In genomic region chr17:45747858-45748785, GRCm38 (mm10) we compare ENCODE assay signal across 8 mouse cellular contexts. TPM values are rescaled to one million over a fixed set of nuclear protein-coding genes. Genes with fewer than 3 reads are reported as not detected.
A peak's percentile ranks its signal among the peaks of the same experiment; 100 is the strongest.
DNase-seq lines count a peak whose midpoint lies in the region; ATAC-seq and TF ChIP-seq lines count a peak whose summit lies in the region.

No protein-coding gene starts in this region.

- no peak overlapping the region for H3K9ac ChIP-seq in forebrain, embryonic 14.5 days (ENCODE audit: low read length)

- 0 out of 2 replicates have a peak, but pooled peaks have one; percentile 34 for ATAC-seq in forebrain, embryonic 14.5 days
- ATAC-seq in megakaryocyte progenitor cell, adult 5-6 weeks (replicated peaks; ENCODE audit: poor library complexity): no peak; the same call in 1 of the 2 replicates

- no peaks in the 10 kb centered on the region for H3K9me3 ChIP-seq in forebrain, embryonic 14.5 days (replicated peaks; ENCODE audit: control insufficient read depth, low read length)

- no peak overlapping the region for H3K4me2 ChIP-seq in forebrain, embryonic 14.5 days (ENCODE audit: low read length)

- WGBS in spleen, adult 2 months: 86% methylated on average over 16 of the region's 16 CpGs
- WGBS in forebrain, embryonic 14.5 days: 63% methylated on average over 16 of the region's 16 CpGs

- H3K36me3 ChIP-seq in spleen, adult 2 months (ENCODE audit: control insufficient read depth, insufficient read depth, low read length): no peaks in the 10 kb centered on the region
- no peaks in the 10 kb centered on the region for H3K36me3 ChIP-seq in forebrain, embryonic 14.5 days (ENCODE audit: control insufficient read depth, insufficient read depth, low read length)

- intact Hi-C loops in heart, postnatal 36 days (cut with DNase I): loop anchor here (2.0 to 5.0 kb wide), 2 partner anchors 67 to 99 kb away; no protein-coding TSS in a partner anchor

- no peak overlapping the region for H3K27ac ChIP-seq in spleen, adult 2 months (ENCODE audit: insufficient read depth, low read length)
- no peak overlapping the region for H3K27ac ChIP-seq in bone marrow macrophage, adult 2 months (ENCODE audit: insufficient read depth, low read depth, low read length)
- H3K27ac ChIP-seq in forebrain, embryonic 14.5 days (ENCODE audit: low read depth, low read length): no peak overlapping the region

- no peaks in the 10 kb centered on the region for H3K27me3 ChIP-seq in spleen, adult 2 months (ENCODE audit: control insufficient read depth, insufficient read depth, low read length)
- H3K27me3 ChIP-seq in forebrain, embryonic 14.5 days (replicated peaks; ENCODE audit: control insufficient read depth, insufficient read depth, low read length): no peaks in the 10 kb centered on the region

- TF ChIP-seq POLR2A in spleen, adult 2 months (IDR thresholded peaks at IDR 0.05; ENCODE audit: low read depth, low read length): no peak
- TF ChIP-seq POLR2A in bone marrow macrophage, adult 2 months (IDR thresholded peaks at IDR 0.05; ENCODE audit: borderline replicate concordance, low read depth, low read length): no peak

- TF ChIP-seq CTCF in spleen, adult 2 months (IDR thresholded peaks at IDR 0.05; ENCODE audit: extremely low read depth, insufficient read depth, insufficient read length, insufficient replicate concordance): peak; percentile 15; the same call in 1 of the 2 replicates
- TF ChIP-seq CTCF in bone marrow macrophage, adult 2 months (IDR thresholded peaks at IDR 0.05; ENCODE audit: low read depth, low read length): peak; percentile 35; the same call in 1 of the 2 replicates

- DNase-seq in spleen, adult 2 months (ENCODE audit: low read depth in 1 of 2, low spot score in 2 of 2): no peak
- no peak for DNase-seq in spleen, adult 12 weeks (ENCODE audit: low spot score)
- DNase-seq in forebrain, embryonic 14.5 days (ENCODE audit: low spot score): peak; percentile 44
- peak; percentile 68 to 78 for DNase-seq in heart, postnatal 36 days
- peak; percentile 65 for DNase-seq in lung, postnatal 10 days
- DNase-seq in yolk sac, embryonic 10.5 days (ENCODE audit: low spot score): no peak

- peaks cover 8% of the 10 kb centered on the region; the same call in 1 of the 2 replicates for H3K4me1 ChIP-seq in spleen, adult 2 months (ENCODE audit: control insufficient read depth, insufficient read depth, insufficient read length)
- H3K4me1 ChIP-seq in bone marrow macrophage, adult 2 months (ENCODE audit: control insufficient read depth, insufficient read depth, low read length): peaks cover 43% of the 10 kb centered on the region
- H3K4me1 ChIP-seq in forebrain, embryonic 14.5 days (ENCODE audit: control insufficient read depth, insufficient read depth, low read length): no peaks in the 10 kb centered on the region

- H3K4me3 ChIP-seq in spleen, adult 2 months (ENCODE audit: extremely low read depth, insufficient read depth, insufficient read length): no peak overlapping the region
- no peak overlapping the region for H3K4me3 ChIP-seq in bone marrow macrophage, adult 2 months (ENCODE audit: insufficient read depth, low read length)
- H3K4me3 ChIP-seq in forebrain, embryonic 14.5 days (ENCODE audit: low read depth, low read length): no peak overlapping the region

RNA-seq across cellular contexts. Expression of gene 1600014C23Rik, which starts 14.5 kb away (rescaled TPM):
- not detected in 2 replicates for polyA plus RNA-seq in spleen, adult 2 months (2012; rRNA removed)
- polyA plus RNA-seq in bone marrow macrophage, adult 2 months (2012; ENCODE audit: insufficient read depth, insufficient read length, missing spikeins): not detected in 2 replicates
- polyA plus RNA-seq in forebrain, embryonic 14.5 days (2014; fragmentation: Nextera tagmentation; extraction: Ambion mirVana): 0.38 TPM in 1 of 2 replicates, not detected in the other
- not detected for total RNA-seq in heart, postnatal 36 days (2021)
- total RNA-seq in megakaryocyte progenitor cell, adult 5-6 weeks (2015): not detected in 2 replicates
- not detected in 2 replicates for total RNA-seq in megakaryocyte progenitor cell, adult 5-6 weeks (2017)

Comparison
In these comparisons a context has a peak if more than half of its experiments do, and no peak if none do; other contexts are left out.
1. DNase-seq: peak in forebrain, embryonic 14.5 days (single experiment), heart, postnatal 36 days (2 of 2) and lung, postnatal 10 days (single experiment); none in spleen, adult 2 months (0 of 2), spleen, adult 12 weeks (single experiment) and yolk sac, embryonic 10.5 days (single experiment).